Mouse (Mus musculus): ENCODE results near the gene Gm20503. TPM values are rescaled to one million over a fixed set of nuclear protein-coding genes. Genes with fewer than 3 reads are reported as not detected.

Gm20503 gene
- total RNA-seq, 1 experiment from 2014 or later: 4.5 TPM

Other genes starting within 250 kb of the Gm20503 start
- 0.29 and 0.52 TPM in 2 replicates for gene Olfr267, start 215.5 kb upstream of the Gm20503 start, total RNA-seq (2021)
- 174 and 181 TPM in 2 replicates for gene Ecpas, start 90.5 kb upstream of the Gm20503 start, total RNA-seq (2021)
- gene Zkscan16, start 59.6 kb upstream of the Gm20503 start, total RNA-seq (2021): 1.4 and 5.2 TPM in 2 replicates
- gene Ptgr1, start 16.1 kb upstream of the Gm20503 start, total RNA-seq (2021): 16.9 and 25.6 TPM in 2 replicates
- 15.6 and 16.1 TPM in 2 replicates for gene Dnajc25, start 8.1 kb upstream of the Gm20503 start, total RNA-seq (2021)
- 25.4 and 26.8 TPM in 2 replicates for gene Gng10, start 31.9 kb downstream of the Gm20503 start, total RNA-seq (2021)
- gene AI481877, start 135.8 kb downstream of the Gm20503 start, total RNA-seq (2021): 0.15 TPM in 1 of 2 replicates, not detected in the other
- gene Ugcg, start 186.0 kb downstream of the Gm20503 start, total RNA-seq (2021): 40.6 and 42.7 TPM in 2 replicates

Measured in adrenal gland, postnatal 25 days (tissue).